Mouse (Mus musculus) 3T3-L1 (cell line): ENCODE data around the gene Tmem147.
A peak's percentile ranks its signal among the peaks of the same experiment; 100 is the strongest.
"Not testable (repeated sequence)": the region's sequence is repeated elsewhere in the genome, so short reads cannot be mapped to it uniquely, and the experiment has no call there.

Experiments used
- DNase-seq: peaks from one replicate; pipeline ENCODE4 v3.0.0-alpha.2; 2015; ENCODE audit warnings: low read depth, low spot score

Gene Tmem147

DNA sequence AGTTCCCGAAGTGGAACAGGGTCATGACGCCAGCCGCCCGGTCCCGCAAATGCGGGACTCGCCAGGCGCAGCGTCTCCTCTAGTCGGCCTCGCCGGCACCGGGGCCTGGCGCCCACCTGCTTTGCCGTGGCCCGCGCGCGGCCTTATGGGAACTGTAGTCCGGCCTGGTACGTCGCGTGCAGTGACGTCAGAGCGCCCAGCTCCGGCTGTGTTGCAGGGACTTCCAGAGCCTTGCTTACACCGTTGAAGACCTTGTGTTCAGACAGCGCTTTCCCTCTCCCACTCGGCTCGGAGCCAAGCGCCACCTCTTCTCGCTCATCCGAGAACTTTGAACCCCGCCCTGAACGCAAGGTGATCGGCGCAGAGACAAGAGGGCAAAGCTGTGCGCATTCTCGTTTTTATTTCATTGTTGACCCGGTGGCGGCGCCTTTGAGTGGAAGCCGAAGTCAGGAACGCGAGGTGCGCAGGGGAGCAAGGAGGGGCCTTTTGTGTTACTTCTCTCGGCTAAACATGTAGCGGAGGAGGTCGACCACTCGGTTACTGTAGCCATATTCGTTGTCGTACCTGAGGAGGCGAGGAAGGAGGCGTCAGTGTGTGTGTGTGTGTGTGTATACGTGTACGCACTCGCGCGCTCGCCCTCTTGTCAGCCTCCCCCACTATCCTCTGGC is at the start of gene Tmem147:
Tmem147 (minus strand) TSS at position 145 of the 668 bp plus-strand sequence.
- peak; percentile 93 for DNase-seq

- DNase-seq = no peak
Measured at GRCm38 (mm10) chr7:30777911-30778310, 48.6 kb upstream of the Tmem147 start.

DNA sequence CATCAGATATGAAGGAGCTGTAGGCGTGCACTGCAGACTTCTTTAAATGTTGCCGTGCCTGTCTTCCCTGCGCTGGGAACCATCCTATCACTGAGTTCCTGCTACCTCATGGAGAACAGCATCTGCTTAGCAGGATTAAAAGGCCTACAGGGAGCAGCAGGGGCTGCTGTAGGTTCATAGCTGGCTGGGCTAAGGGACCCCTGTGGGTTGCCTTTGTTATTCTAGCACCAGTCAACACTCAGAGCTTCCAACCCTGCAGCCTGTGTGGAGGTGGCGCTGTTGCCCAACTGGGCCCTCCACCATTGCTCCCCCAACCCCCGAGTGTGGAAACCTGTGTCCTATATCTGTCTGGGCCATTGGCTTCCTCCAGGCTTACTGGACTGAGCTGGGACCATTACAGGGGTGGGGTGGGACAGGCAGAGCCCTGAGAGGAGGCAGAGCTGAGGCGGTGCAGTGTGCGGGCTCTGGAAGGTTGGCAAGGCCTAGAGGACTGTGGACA is 47.8 kb upstream of the Tmem147 start:
- no peak for DNase-seq

DNA sequence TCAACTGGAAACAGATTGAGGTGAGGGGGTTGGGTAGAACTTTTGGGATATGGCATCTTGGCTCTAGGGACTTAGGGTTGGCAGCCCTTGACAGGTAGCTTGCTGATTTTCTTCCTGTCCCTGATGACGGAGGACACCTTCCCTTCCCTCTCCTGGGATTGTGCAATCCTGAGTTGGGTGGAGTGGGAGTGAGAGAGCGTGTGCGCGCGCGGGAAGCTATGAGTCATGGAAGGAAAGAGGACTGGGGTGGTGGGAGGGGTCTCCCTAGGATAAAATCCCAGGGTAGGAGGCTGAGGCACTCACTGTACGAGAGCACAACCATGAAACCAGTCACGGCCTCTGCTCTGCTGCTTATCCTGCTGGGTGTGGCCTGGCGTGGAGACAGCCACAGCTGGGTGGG is 46.8 kb upstream of the Tmem147 start:
- no peak for DNase-seq

DNA sequence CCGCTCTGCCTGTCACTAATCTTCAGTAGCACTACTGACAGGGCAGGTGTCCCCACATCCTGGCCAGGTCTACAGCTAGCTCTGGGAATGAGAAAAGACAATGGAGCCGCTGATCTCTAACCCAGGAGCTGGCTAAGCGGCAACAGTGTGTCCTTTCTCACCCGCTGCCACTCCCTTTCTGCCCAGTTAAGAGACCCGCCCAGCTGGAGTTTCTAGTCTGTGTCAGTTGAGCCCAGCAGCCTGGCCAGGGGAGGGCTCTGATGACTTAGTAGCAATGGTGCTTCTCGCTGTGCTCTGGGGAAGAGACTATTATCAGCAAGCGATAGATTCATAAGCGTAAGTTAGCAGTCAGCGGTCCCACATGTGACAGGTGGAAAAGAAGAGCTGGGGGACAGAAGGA is 39.9 kb upstream of the Tmem147 start:
- no peak for DNase-seq

DNA sequence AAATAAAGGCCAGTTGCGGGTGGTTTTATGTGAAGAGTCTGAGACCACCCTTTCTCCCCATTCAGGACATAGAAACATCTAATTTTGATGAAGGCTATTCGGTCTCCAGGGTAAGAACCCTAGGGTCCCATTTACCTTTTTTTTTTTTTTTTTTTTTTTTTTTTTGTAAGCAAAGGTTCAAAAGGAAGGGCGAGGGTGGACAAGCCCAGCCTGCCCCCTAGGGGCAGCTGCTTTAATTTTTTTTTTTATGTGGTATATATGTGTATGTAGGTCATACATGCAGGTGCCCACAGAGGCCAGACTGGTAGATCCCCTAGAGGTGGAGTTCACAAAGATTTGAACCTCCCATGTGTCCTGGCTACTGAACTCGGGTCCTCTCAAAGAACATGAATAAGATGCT is 37.1 kb upstream of the Tmem147 start:
- DNase-seq = no peak

DNA sequence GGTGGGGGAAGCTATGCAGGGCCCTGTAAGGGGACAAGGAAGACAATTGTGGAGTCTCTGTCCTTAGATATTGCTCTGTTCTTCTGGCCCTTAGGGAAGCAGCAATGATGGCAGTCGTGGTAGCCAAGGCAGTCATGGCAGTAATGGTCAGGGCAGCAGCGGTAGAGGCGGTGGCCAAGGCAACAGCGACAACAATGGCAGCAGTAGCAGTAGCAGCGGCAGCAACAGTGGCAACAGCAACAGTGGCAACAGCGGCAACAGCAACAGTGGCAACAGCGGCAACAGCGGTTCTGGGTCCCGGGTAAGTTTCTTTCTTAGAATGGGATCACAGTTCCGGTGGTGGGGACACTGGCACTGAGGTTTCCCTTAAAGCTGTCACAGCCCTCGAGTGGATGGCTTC is 35.8 kb upstream of the Tmem147 start:
- no peak for DNase-seq

GRCm38 (mm10) chr7:30763456-30763855 is 34.1 kb upstream of the Tmem147 start, which contains the start of gene Dmkn:
TSS of gene Dmkn (plus strand) at chr7:30763756.
- DNase-seq = no peak

DNA sequence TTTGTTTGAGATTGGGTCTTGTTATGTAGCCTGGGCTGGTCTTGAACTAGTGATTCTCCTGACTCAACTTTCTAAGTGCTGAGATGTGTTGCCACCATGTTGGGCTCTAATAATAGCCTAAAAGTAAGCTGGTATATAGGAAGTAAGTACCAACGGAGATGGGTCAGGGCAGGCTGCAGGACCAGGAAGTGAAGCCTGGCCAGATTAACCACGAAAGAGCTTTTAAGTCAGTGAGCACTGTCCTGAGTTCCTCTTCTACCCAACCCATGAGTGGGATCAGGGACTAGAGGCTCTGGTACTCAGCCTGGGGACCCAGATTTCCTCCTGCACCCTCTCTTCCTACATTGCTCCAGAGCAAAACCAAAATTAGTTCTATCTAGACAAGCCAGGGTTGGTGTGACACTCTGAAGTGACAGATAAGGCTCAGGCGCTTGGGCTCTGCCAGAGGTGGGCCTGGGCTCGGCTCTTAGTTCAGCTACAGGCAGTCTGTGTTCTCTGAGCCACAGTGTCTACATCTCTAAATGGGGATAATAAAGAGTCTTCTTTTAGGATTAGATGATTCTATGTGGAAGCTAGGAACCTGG is 32.5 kb upstream of the Tmem147 start:
- no peak for DNase-seq

- DNase-seq = peak; percentile 67
Measured at GRCm38 (mm10) chr7:30758853-30759252, 29.5 kb upstream of the Tmem147 start.

DNA sequence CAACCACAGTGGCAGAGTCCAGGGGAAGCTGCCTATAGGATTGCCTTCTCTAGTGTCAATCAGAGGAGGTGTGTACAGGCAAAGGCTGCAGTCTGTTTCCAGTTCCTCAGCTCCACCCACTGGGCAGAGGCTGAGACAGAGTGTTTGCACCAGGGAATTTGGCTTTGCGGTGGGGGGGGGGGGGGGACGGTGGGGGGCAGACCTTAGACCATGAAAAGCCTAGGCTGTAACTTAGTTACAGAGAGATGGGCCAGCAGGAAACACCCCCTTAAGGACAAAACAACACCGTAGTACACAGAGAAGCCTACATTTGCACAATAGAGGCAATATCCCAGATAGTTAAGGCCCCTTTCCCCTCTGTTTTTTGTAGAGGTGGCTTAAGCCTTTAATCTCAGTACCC is 27.7 kb upstream of the Tmem147 start:
- DNase-seq = no peak

DNA sequence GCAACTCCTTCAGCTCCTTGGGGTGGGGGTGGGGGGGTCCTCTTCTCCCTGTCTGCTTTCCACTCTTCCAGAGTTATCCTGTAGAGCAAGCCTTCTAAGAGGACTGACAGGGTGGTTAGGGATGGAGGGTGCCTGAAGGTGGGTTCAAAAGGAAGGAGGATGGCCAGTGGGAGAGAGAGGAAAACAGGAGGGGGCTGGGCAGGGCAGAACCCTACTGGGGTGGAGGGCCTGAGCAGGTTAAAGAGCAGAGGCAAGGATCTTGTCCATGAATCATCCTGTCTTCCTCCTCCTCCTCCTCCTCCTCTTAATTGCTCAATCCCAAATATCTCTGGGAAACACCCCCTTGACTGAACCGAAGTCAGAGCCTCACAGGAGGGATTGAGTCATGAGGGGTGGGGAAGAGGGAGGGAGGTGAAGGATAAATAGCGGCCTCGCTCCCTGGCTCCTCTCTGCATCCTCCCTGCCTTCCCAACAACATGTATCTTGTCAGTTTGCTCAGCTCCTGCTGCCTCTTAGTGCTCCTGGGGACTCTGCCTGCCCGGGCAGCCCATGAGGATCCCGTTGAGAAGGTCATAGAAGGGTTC is 21.8 kb upstream of the Tmem147 start, which contains the start of gene Sbsn:
Sbsn (plus strand) TSS at position 386 of the 584 bp plus-strand sequence.
- peak; percentile 22 for DNase-seq

- DNase-seq = no peak
Measured at GRCm38 (mm10) chr7:30749824-30750606, 20.7 kb upstream of the Tmem147 start.

DNA sequence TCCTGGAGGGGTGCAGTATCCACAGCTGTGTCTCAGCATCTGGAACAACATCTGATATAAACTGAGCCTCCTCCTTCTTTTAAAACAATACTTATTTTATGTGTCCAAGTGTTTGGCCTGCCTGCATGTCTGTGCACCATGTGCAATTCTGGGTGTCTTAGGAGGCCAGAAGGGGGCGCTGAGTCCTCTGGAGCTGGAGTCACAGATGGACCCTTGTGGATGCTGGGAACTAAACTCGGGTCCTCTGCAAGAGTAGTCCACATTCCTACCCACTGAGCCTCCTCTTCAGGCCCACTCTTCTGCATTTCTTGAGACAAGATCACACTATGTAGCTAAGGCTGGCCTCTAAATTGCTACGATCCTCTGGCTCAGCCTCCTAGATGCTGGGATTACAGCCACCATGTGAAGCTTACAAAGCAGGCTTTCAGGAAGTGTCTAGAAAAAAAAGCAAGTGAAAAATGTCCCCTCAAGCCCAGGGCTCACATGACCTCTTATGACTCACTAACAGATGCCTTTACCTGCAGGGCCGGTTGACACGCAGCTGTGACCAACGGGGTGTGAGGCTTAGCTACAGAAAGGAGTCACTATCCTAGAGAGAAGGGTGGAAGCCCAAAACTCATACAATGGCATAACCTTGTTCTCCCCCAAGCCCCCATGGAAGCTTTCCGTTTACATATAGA is 18.3 kb upstream of the Tmem147 start:
- no peak for DNase-seq

GRCm38 (mm10) chr7:30744022-30744598 is 14.8 kb upstream of the Tmem147 start:
- no peak for DNase-seq

DNA sequence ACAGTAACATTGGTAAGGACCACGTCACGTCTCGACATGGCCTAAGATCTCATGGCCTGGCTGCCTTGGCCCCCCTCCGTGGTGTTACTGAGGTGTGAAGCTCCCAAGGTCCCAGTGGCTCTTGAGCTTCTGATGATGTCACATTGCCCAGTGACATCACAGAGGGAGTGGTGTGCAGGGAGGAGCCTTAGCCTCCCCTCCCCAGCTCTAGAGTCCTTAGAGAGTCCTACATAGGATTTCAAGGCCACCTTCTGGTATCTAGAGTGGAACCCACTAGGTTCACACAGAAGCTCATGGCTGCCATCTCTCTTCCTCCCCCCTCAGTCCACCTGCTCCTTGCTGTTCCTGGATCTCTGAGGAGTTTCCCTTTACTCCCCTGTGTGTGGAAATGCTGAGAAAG is 14.3 kb upstream of the Tmem147 start, which contains the start of gene Gapdhs:
Gapdhs (minus strand) TSS at position 65 of the 400 bp plus-strand sequence.
- DNase-seq = not testable (repeated sequence)

- DNase-seq = not testable (repeated sequence)
Measured at GRCm38 (mm10) chr7:30742570-30742969, 13.2 kb upstream of the Tmem147 start.

- DNase-seq = no peak
Measured at GRCm38 (mm10) chr7:30736211-30736610, 6.9 kb upstream of the Tmem147 start.

DNA sequence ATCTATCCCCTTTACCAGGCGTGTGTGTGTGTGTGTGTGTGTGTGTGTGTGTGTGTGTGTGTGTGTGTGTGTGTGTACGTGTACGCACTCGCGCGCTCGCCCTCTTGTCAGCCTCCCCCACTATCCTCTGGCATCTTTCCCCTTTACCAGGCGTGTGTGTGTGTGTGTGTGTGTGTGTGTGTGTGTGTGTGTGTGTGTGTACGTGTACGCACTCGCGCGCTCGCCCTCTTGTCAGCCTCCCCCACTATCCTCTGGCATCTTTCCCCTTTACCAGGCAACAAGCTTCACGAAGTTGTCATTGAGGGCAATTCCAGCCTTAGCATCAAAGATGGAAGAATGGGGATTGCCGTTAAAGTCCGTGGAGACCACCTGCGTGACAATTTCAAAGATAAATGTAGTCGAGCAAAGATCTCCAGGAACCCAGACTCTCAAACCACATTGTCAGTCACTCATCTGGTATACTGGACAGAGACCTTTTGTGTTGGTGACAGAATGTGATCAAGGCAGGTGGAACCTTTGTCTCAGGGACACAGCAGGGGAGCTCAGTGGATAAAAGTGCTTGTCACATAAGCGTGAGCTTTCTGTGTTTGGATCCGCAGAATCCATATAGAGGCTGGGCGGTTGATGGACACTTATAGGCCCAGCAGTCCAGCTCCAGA is 853 bp upstream of the Tmem147 start:
- DNase-seq = not testable (repeated sequence)

- peak; percentile 11 for DNase-seq
Measured at GRCm38 (mm10) chr7:30728739-30729395, 473 bp downstream of the Tmem147 start.
